ENCODE assay signal across 8 mouse cellular contexts in genomic region chr7:4149209-4150054, GRCm38 (mm10). TPM values are rescaled to one million over a fixed set of nuclear protein-coding genes. Genes with fewer than 3 reads are reported as not detected.
DNase-seq lines count a peak whose midpoint lies in the region; ATAC-seq and TF ChIP-seq lines count a peak whose summit lies in the region.

No protein-coding gene starts in this region.

- TF ChIP-seq POLR2A in MEL (IDR thresholded peaks at IDR 0.05; ENCODE audit: control insufficient read depth in 1 of 2, insufficient read depth in 1 of 2, low read depth in 1 of 2, low read length in 2 of 2, poor library complexity in 1 of 2) = peak; percentile 64 to 84; a peak in 3 of 4 replicates
- peak; percentile 90 for TF ChIP-seq POLR2A in cerebellum, adult 2 months (IDR thresholded peaks at IDR 0.05; ENCODE audit: borderline replicate concordance, insufficient read depth, low read length)

- peak overlapping the region; percentile 80 to 98 for H3K4me3 ChIP-seq in MEL (ENCODE audit: control insufficient read depth in 1 of 2, insufficient read depth in 1 of 2, low read depth in 2 of 2, low read length in 2 of 2)
- peak overlapping the region; percentile 98 for H3K4me3 ChIP-seq in cerebellum, adult 2 months (replicated peaks; ENCODE audit: insufficient read depth, low read depth, low read length)
- H3K4me3 ChIP-seq in forebrain, postnatal 0 days (ENCODE audit: low read depth, low read length) = peak overlapping the region; percentile 74
- peak overlapping the region; percentile 76 for H3K4me3 ChIP-seq in lung, postnatal 0 days (ENCODE audit: low read depth, low read length)

- no peaks in the 10 kb centered on the region for H3K9me3 ChIP-seq in MEL (replicated peaks; ENCODE audit: insufficient read depth, low read length)
- no peaks in the 10 kb centered on the region for H3K9me3 ChIP-seq in forebrain, postnatal 0 days (ENCODE audit: low read length)
- H3K9me3 ChIP-seq in lung, postnatal 0 days (ENCODE audit: low read length) = no peaks in the 10 kb centered on the region

- peaks cover 0 to 2% of the 10 kb centered on the region in 2 experiments; a peak in 1 of 4 replicates for H3K27me3 ChIP-seq in MEL (ENCODE audit: control insufficient read depth in 1 of 2, insufficient read depth in 2 of 2, low read length in 2 of 2)
- H3K27me3 ChIP-seq in cerebellum, adult 2 months (ENCODE audit: control insufficient read depth, insufficient read depth, low read length) = no peaks in the 10 kb centered on the region
- H3K27me3 ChIP-seq in forebrain, postnatal 0 days (ENCODE audit: insufficient read depth, low read length) = peaks cover 9% of the 10 kb centered on the region
- H3K27me3 ChIP-seq in lung, postnatal 0 days (replicated peaks; ENCODE audit: insufficient read depth, low read length) = no peaks in the 10 kb centered on the region

- TF ChIP-seq EP300 in MEL (IDR thresholded peaks at IDR 0.05; ENCODE audit: low read depth in 1 of 2, low read length in 2 of 2) = no peak
- no peak; the same call in 1 of the 2 replicates for TF ChIP-seq EP300 in lung, postnatal 0 days (IDR thresholded peaks at IDR 0.05)

- H3K36me3 ChIP-seq in MEL (ENCODE audit: control insufficient read depth in 1 of 2, insufficient read depth in 2 of 2, low read length in 2 of 2) = peaks cover 2 to 3% of the 10 kb centered on the region in 2 experiments; a peak in 2 of 4 replicates
- peaks cover 38% of the 10 kb centered on the region for H3K36me3 ChIP-seq in forebrain, postnatal 0 days (ENCODE audit: insufficient read depth)
- H3K36me3 ChIP-seq in lung, postnatal 0 days (ENCODE audit: insufficient read depth, low read length) = peaks cover 30% of the 10 kb centered on the region

- H3K27ac ChIP-seq in MEL (ENCODE audit: control insufficient read depth, low read depth, low read length) = peak overlapping the region; percentile 92
- H3K27ac ChIP-seq in cerebellum, adult 2 months (ENCODE audit: insufficient read depth, low read length) = peak overlapping the region; percentile 100
- peak overlapping the region; percentile 91 for H3K27ac ChIP-seq in forebrain, postnatal 0 days (ENCODE audit: low read depth, low read length)
- peak overlapping the region; percentile 99 for H3K27ac ChIP-seq in lung, postnatal 0 days (ENCODE audit: low read length)

- peak overlapping the region; percentile 81 for H3K9ac ChIP-seq in MEL (ENCODE audit: control insufficient read depth, low read depth, low read length, poor library complexity, severe bottlenecking)
- H3K9ac ChIP-seq in forebrain, postnatal 0 days = peak overlapping the region; percentile 83
- peak overlapping the region; percentile 79 for H3K9ac ChIP-seq in lung, postnatal 0 days (replicated peaks; ENCODE audit: low read depth)

- peak; percentile 83 for ATAC-seq in forebrain, postnatal 0 days
- ATAC-seq in hematopoietic stem cell, adult 5-6 weeks (replicated peaks in 1 of 2; ENCODE audit: insufficient read depth in 1 of 2, low FRiP score in 2 of 2, low TSS enrichment in 1 of 2, low read depth in 1 of 2, poor library complexity in 2 of 2, severe bottlenecking in 2 of 2) = peak; percentile 55 to 61
- peak; percentile 83 for ATAC-seq in lung, postnatal 0 days

- no peak for TF ChIP-seq RAD21 in MEL (IDR thresholded peaks at IDR 0.05; ENCODE audit: low read depth, low read length)

- peak; percentile 92 for DNase-seq in MEL (ENCODE audit: low read depth, low spot score)
- DNase-seq in cerebellum, adult 2 months = peak; percentile 91 to 94
- peak; percentile 85 for DNase-seq in forebrain, postnatal 0 days
- peak; percentile 81 to 87 for DNase-seq in layer of hippocampus, postnatal 10 days (ENCODE audit: low spot score in 2 of 2)
- DNase-seq in lung, postnatal 0 days (ENCODE audit: low spot score) = peak; percentile 97
- peak; percentile 66 for DNase-seq in ovary, postnatal 10 days (ENCODE audit: low spot score)
- DNase-seq in thymus, postnatal 10 days (ENCODE audit: low spot score in 2 of 2) = peak; percentile 64 to 67

- peaks cover 4% of the 10 kb centered on the region; the same call in 1 of the 2 replicates for H3K79me2 ChIP-seq in MEL (ENCODE audit: control insufficient read depth, insufficient read depth, low read length, poor library complexity)

- WGBS in cerebellum, adult 2 months = under 1% methylated on average over 64 of the region's 64 CpGs
- WGBS in forebrain, postnatal 0 days = under 1% methylated on average over 64 of the region's 64 CpGs
- WGBS in lung, postnatal 0 days = under 1% methylated on average over 64 of the region's 64 CpGs

- TF ChIP-seq CTCF in MEL (IDR thresholded peaks at IDR 0.05 in 2 of 3, conservative IDR thresholded peaks at IDR 0.05 in 1 of 3; ENCODE audit: control insufficient read depth in 1 of 3, insufficient read depth in 1 of 3, low read depth in 2 of 3, low read length in 3 of 3, poor library complexity in 1 of 3, severe bottlenecking in 1 of 3) = no peak
- TF ChIP-seq CTCF in cerebellum, adult 2 months (IDR thresholded peaks at IDR 0.05; ENCODE audit: borderline replicate concordance, insufficient read depth, low read depth, low read length) = no peak
- TF ChIP-seq CTCF in forebrain, postnatal 0 days (IDR thresholded peaks at IDR 0.05; ENCODE audit: low read depth) = peak; percentile 5; the same call in 1 of the 2 replicates
- no peak for TF ChIP-seq CTCF in lung, postnatal 0 days (IDR thresholded peaks at IDR 0.05)

- peaks cover 0 to 9% of the 10 kb centered on the region in 2 experiments; a peak in 1 of 4 replicates for H3K4me1 ChIP-seq in MEL (ENCODE audit: control insufficient read depth in 1 of 2, insufficient read depth in 2 of 2, low read length in 2 of 2)
- peaks cover 6% of the 10 kb centered on the region; the same call in 1 of the 2 replicates for H3K4me1 ChIP-seq in cerebellum, adult 2 months (ENCODE audit: control insufficient read depth, insufficient read depth, low read length)
- H3K4me1 ChIP-seq in forebrain, postnatal 0 days (ENCODE audit: insufficient read depth) = no peaks in the 10 kb centered on the region
- H3K4me1 ChIP-seq in lung, postnatal 0 days (ENCODE audit: insufficient read depth, low read depth, low read length) = peaks cover 6% of the 10 kb centered on the region; the same call in 1 of the 2 replicates

- H3K4me2 ChIP-seq in forebrain, postnatal 0 days (ENCODE audit: low read depth) = peak overlapping the region; percentile 96
- H3K4me2 ChIP-seq in lung, postnatal 0 days (replicated peaks; ENCODE audit: low read depth, low read length) = peak overlapping the region; percentile 84

TF ChIP-seq in MEL, 35 proteins besides CTCF, POLR2A, EP300 and RAD21 (continues in another document):
- TF ChIP-seq SMC3 (IDR thresholded peaks at IDR 0.05; ENCODE audit: low read depth, low read length) = no peak
- TF ChIP-seq ELF1 (IDR thresholded peaks at IDR 0.05; ENCODE audit: low read depth, low read length) = peak; percentile 75
- peak; percentile 3; the same call in 1 of the 2 replicates for TF ChIP-seq TCF12 (IDR thresholded peaks at IDR 0.05; ENCODE audit: low read depth, low read length)
- TF ChIP-seq SIN3A (IDR thresholded peaks at IDR 0.05; ENCODE audit: low read length) = peak; percentile 38
- TF ChIP-seq ZMIZ1 (IDR thresholded peaks at IDR 0.05; ENCODE audit: low read depth, low read length) = no peak
- TF ChIP-seq ZC3H11A (IDR thresholded peaks at IDR 0.05; ENCODE audit: low read depth, low read length) = no peak

RNA-seq across cellular contexts. Expression of gene Leng9, which starts 0.7 kb away (rescaled TPM):
- total RNA-seq in MEL (2012; rRNA removed) = 1.0 and 1.5 TPM in 2 replicates
- polyA plus RNA-seq in MEL (2012; ENCODE audit: insufficient read depth in 1 of 2, insufficient read length in 2 of 2, low read depth in 1 of 2, low replicate concordance in 2 of 2, missing spikeins in 1 of 2) = 1 to 10 TPM in 1 of 2 experiments, not detected in 1; 1.7 TPM
- 8.8 and 9.7 TPM in 2 replicates for polyA plus RNA-seq in cerebellum, adult 2 months (2012; rRNA removed)
- total RNA-seq in forebrain, postnatal 0 days (2014; rRNA removed) = 5.1 and 5.5 TPM in 2 replicates
- 4.4 and 4.8 TPM in 2 replicates for polyA plus RNA-seq in forebrain, postnatal 0 days (2015; fragmentation: Nextera tagmentation; extraction: Ambion mirVana)
- total RNA-seq in hematopoietic stem cell, adult 5-6 weeks (2017) = 3.7 and 4.5 TPM in 2 replicates
- 1 to 10 TPM; 4.2 to 5.0 TPM for total RNA-seq in layer of hippocampus, postnatal 10 days (2021)
- polyA plus RNA-seq in lung, postnatal 0 days (2015; fragmentation: Nextera tagmentation; extraction: Ambion mirVana) = 7.6 and 7.7 TPM in 2 replicates

RNA-seq across cellular contexts. Expression of gene Leng8, which starts 12.6 kb away (rescaled TPM):
- 28.2 and 29.6 TPM in 2 replicates for total RNA-seq in MEL (2012; rRNA removed)
- 10 to 100 TPM in 1 of 2 experiments, not detected in 1; 89.9 TPM for polyA plus RNA-seq in MEL (2012; ENCODE audit: insufficient read depth in 1 of 2, insufficient read length in 2 of 2, low read depth in 1 of 2, low replicate concordance in 2 of 2, missing spikeins in 1 of 2)
- polyA plus RNA-seq in cerebellum, adult 2 months (2012; rRNA removed) = 587 and 614 TPM in 2 replicates
- total RNA-seq in forebrain, postnatal 0 days (2014; rRNA removed) = 124 and 174 TPM in 2 replicates
- 20.5 and 35.8 TPM in 2 replicates for polyA plus RNA-seq in forebrain, postnatal 0 days (2015; fragmentation: Nextera tagmentation; extraction: Ambion mirVana)
- 33.4 and 52.8 TPM in 2 replicates for total RNA-seq in hematopoietic stem cell, adult 5-6 weeks (2017)
- 100 to 1,000 TPM; 164 to 177 TPM for total RNA-seq in layer of hippocampus, postnatal 10 days (2021)
- 28.0 and 29.6 TPM in 2 replicates for polyA plus RNA-seq in lung, postnatal 0 days (2015; fragmentation: Nextera tagmentation; extraction: Ambion mirVana)

RNA-seq across cellular contexts. Expression of gene Cdc42ep5, which starts 15.2 kb away (rescaled TPM):
- not detected in 2 replicates for total RNA-seq in MEL (2012; rRNA removed)
- under 1 TPM in 1 of 2 experiments, not detected in 1; 0.24 TPM for polyA plus RNA-seq in MEL (2012; ENCODE audit: insufficient read depth in 1 of 2, insufficient read length in 2 of 2, low read depth in 1 of 2, low replicate concordance in 2 of 2, missing spikeins in 1 of 2)
- 1.6 and 2.7 TPM in 2 replicates for polyA plus RNA-seq in cerebellum, adult 2 months (2012; rRNA removed)
- total RNA-seq in forebrain, postnatal 0 days (2014; rRNA removed) = 3.5 and 4.0 TPM in 2 replicates
- 6.7 and 6.9 TPM in 2 replicates for polyA plus RNA-seq in forebrain, postnatal 0 days (2015; fragmentation: Nextera tagmentation; extraction: Ambion mirVana)
- not detected in 2 replicates for total RNA-seq in hematopoietic stem cell, adult 5-6 weeks (2017)
- total RNA-seq in layer of hippocampus, postnatal 10 days (2021) = 1 to 10 TPM; 1.7 to 2.6 TPM
- 46.7 and 51.1 TPM in 2 replicates for polyA plus RNA-seq in lung, postnatal 0 days (2015; fragmentation: Nextera tagmentation; extraction: Ambion mirVana)

RNA-seq across cellular contexts. Expression of gene Ttyh1, which starts 30.2 kb away (rescaled TPM):
- total RNA-seq in MEL (2012; rRNA removed) = 0.15 and 0.20 TPM in 2 replicates
- under 1 TPM in 1 of 2 experiments, not detected in 1; 0.26 TPM for polyA plus RNA-seq in MEL (2012; ENCODE audit: insufficient read depth in 1 of 2, insufficient read length in 2 of 2, low read depth in 1 of 2, low replicate concordance in 2 of 2, missing spikeins in 1 of 2)
- polyA plus RNA-seq in cerebellum, adult 2 months (2012; rRNA removed) = 626 and 638 TPM in 2 replicates
- 180 and 204 TPM in 2 replicates for total RNA-seq in forebrain, postnatal 0 days (2014; rRNA removed)
- polyA plus RNA-seq in forebrain, postnatal 0 days (2015; fragmentation: Nextera tagmentation; extraction: Ambion mirVana) = 90.0 and 160 TPM in 2 replicates
- total RNA-seq in hematopoietic stem cell, adult 5-6 weeks (2017) = 3.6 TPM in 1 of 2 replicates, not detected in the other
- 100 to 1,000 TPM; 610 to 702 TPM for total RNA-seq in layer of hippocampus, postnatal 10 days (2021)
- 1.1 and 1.2 TPM in 2 replicates for polyA plus RNA-seq in lung, postnatal 0 days (2015; fragmentation: Nextera tagmentation; extraction: Ambion mirVana)

Comparison
In these comparisons a context has a peak if more than half of its experiments do, and no peak if none do; other contexts are left out.
1. Peak in every context shown above with its lines: DNase-seq, ATAC-seq, H3K4me3 ChIP-seq and H3K27ac ChIP-seq.